Mouse (Mus musculus): Measurements from ENCODE around the gene Gle1. TPM values are rescaled to one million over a fixed set of nuclear protein-coding genes. Genes with fewer than 3 reads are reported as not detected.

Gene Gle1
- polyA plus RNA-seq, 1 experiment from 2014 or later, result 31.2 TPM

GRCm38 (mm10) chr2:29991962-29992361, 56.7 kb downstream of the Gle1 start:
- no peak for TF ChIP-seq CTCF (IDR thresholded peaks at IDR 0.05; ENCODE audit: low read depth)
- no peak for ATAC-seq (replicated peaks; ENCODE audit: low FRiP score, low read depth)

GRCm38 (mm10) chr2:30009101-30009500, 73.9 kb downstream of the Gle1 start:
- no peak overlapping the region for H3K4me2 ChIP-seq (ENCODE audit: low read length)
- H3K9me3 ChIP-seq (replicated peaks; ENCODE audit: low read length), result no peaks in the 10 kb centered on the region
- TF ChIP-seq CTCF (IDR thresholded peaks at IDR 0.05; ENCODE audit: low read depth), result no peak
- no peak overlapping the region for H3K4me3 ChIP-seq (replicated peaks; ENCODE audit: low read depth, low read length)
- H3K27ac ChIP-seq, result no peak overlapping the region
- 31% methylated on average over 1 of the region's 1 CpGs for WGBS
- H3K9ac ChIP-seq (ENCODE audit: low read depth, low read length), result no peak overlapping the region
- H3K27me3 ChIP-seq (ENCODE audit: insufficient read depth, low read length), result no peaks in the 10 kb centered on the region
- H3K4me1 ChIP-seq (replicated peaks; ENCODE audit: insufficient read depth, low read length), result no peaks in the 10 kb centered on the region
- ATAC-seq (replicated peaks; ENCODE audit: low FRiP score, low read depth), result no peak
- H3K36me3 ChIP-seq (ENCODE audit: insufficient read depth, low read length), result peaks cover 95% of the 10 kb centered on the region
- DNase-seq (ENCODE audit: low spot score), result no peak

More at GRCm38 (mm10) chr2:29991962-29992361, 56.7 kb downstream of the Gle1 start:
- Histone ChIP-seq H3K4me3 (replicated peaks; ENCODE audit: low read depth, low read length) (no peak overlapping the region), H3K4me1 (replicated peaks; ENCODE audit: insufficient read depth, low read length) (no peaks in the 10 kb centered on the region), H3K36me3 (ENCODE audit: insufficient read depth, low read length) (peaks cover 94% of the 10 kb centered on the region), H3K9ac (ENCODE audit: low read depth, low read length) (no peak overlapping the region), H3K4me2 (ENCODE audit: low read length) (no peak overlapping the region), H3K27me3 (ENCODE audit: insufficient read depth, low read length) (no peaks in the 10 kb centered on the region), H3K9me3 (replicated peaks; ENCODE audit: low read length) (no peaks in the 10 kb centered on the region), H3K27ac (no peak overlapping the region)
- no peak for DNase-seq (ENCODE audit: low spot score)
- 36% methylated on average over 2 of the region's 2 CpGs for WGBS

Small RNA genes lying within 50 kb of the gene (microRNA-seq; reads per million reads assigned to microRNA genes)
- gene Mir6997, result not detected

Other genes with a start within 250 kb of the Gle1 start
- 3.8 and 4.5 TPM in 2 replicates for gene Gm13420, start 183.7 kb upstream of the Gle1 start, polyA plus RNA-seq (2015; fragmentation: Nextera tagmentation; extraction: Ambion mirVana)
- 0.41 TPM in 1 of 2 replicates, not detected in the other for gene Gm13547, start 176.1 kb upstream of the Gle1 start, polyA plus RNA-seq (2015; fragmentation: Nextera tagmentation; extraction: Ambion mirVana)
- 29.3 and 31.1 TPM in 2 replicates for gene Coq4, start 147.9 kb upstream of the Gle1 start, polyA plus RNA-seq (2015; fragmentation: Nextera tagmentation; extraction: Ambion mirVana)
- 24.1 and 25.9 TPM in 2 replicates for gene Trub2, start 146.9 kb upstream of the Gle1 start, polyA plus RNA-seq (2015; fragmentation: Nextera tagmentation; extraction: Ambion mirVana)
- 15.0 and 15.5 TPM in 2 replicates for gene Slc27a4, start 132.8 kb upstream of the Gle1 start, polyA plus RNA-seq (2015; fragmentation: Nextera tagmentation; extraction: Ambion mirVana)
- gene Urm1, start 115.4 kb upstream of the Gle1 start, polyA plus RNA-seq (2015; fragmentation: Nextera tagmentation; extraction: Ambion mirVana), result 26.1 and 29.0 TPM in 2 replicates
- 10.2 and 10.3 TPM in 2 replicates for gene Cercam, start 66.3 kb upstream of the Gle1 start, polyA plus RNA-seq (2015; fragmentation: Nextera tagmentation; extraction: Ambion mirVana)
- 33.1 and 36.9 TPM in 2 replicates for gene Odf2, start 46.2 kb upstream of the Gle1 start, polyA plus RNA-seq (2015; fragmentation: Nextera tagmentation; extraction: Ambion mirVana)
- gene Sptan1, start 30.1 kb downstream of the Gle1 start, polyA plus RNA-seq (2015; fragmentation: Nextera tagmentation; extraction: Ambion mirVana), result 92.4 and 94.3 TPM in 2 replicates
- gene Wdr34, start 113.5 kb downstream of the Gle1 start, polyA plus RNA-seq (2015; fragmentation: Nextera tagmentation; extraction: Ambion mirVana), result 26.2 and 29.1 TPM in 2 replicates
- gene Set, start 122.0 kb downstream of the Gle1 start, polyA plus RNA-seq (2015; fragmentation: Nextera tagmentation; extraction: Ambion mirVana), result 411 and 412 TPM in 2 replicates
- gene Pkn3, start 142.3 kb downstream of the Gle1 start, polyA plus RNA-seq (2015; fragmentation: Nextera tagmentation; extraction: Ambion mirVana), result 5.7 and 6.4 TPM in 2 replicates
- gene Zdhhc12, start 158.2 kb downstream of the Gle1 start, polyA plus RNA-seq (2015; fragmentation: Nextera tagmentation; extraction: Ambion mirVana), result 31.8 and 37.0 TPM in 2 replicates
- gene Zer1, start 189.2 kb downstream of the Gle1 start, polyA plus RNA-seq (2015; fragmentation: Nextera tagmentation; extraction: Ambion mirVana), result 4.4 and 4.9 TPM in 2 replicates
- gene Tbc1d13, start 198.3 kb downstream of the Gle1 start, polyA plus RNA-seq (2015; fragmentation: Nextera tagmentation; extraction: Ambion mirVana), result 6.4 and 6.6 TPM in 2 replicates
- 53.5 and 58.2 TPM in 2 replicates for gene Endog, start 236.1 kb downstream of the Gle1 start, polyA plus RNA-seq (2015; fragmentation: Nextera tagmentation; extraction: Ambion mirVana)
- gene Spout1, start 243.0 kb downstream of the Gle1 start, polyA plus RNA-seq (2015; fragmentation: Nextera tagmentation; extraction: Ambion mirVana), result 41.8 and 44.7 TPM in 2 replicates